Mouse (Mus musculus): Measurements from ENCODE around the gene Egfl7.

- TF ChIP-seq POLR2A (IDR thresholded peaks at IDR 0.05; ENCODE audit: low read depth, low read length), result no peak
- no peak for TF ChIP-seq CTCF (IDR thresholded peaks at IDR 0.05; ENCODE audit: extremely low read depth, insufficient read length, insufficient replicate concordance, low read depth, low read length)
These were observed 14.7 kb downstream of the Egfl7 start for GRCm38 (mm10) chr2:26594461-26594933.

All from small intestine, adult 2 months (tissue).